Mouse (Mus musculus) 3T3-L1 (cell line): ENCODE results near the gene Hoxc10.

ENCODE experiments used
- DNase-seq: peaks from one replicate; pipeline ENCODE4 v3.0.0-alpha.2; 2015; ENCODE audit warnings: low read depth, low spot score

The Hoxc10 gene

DNA sequence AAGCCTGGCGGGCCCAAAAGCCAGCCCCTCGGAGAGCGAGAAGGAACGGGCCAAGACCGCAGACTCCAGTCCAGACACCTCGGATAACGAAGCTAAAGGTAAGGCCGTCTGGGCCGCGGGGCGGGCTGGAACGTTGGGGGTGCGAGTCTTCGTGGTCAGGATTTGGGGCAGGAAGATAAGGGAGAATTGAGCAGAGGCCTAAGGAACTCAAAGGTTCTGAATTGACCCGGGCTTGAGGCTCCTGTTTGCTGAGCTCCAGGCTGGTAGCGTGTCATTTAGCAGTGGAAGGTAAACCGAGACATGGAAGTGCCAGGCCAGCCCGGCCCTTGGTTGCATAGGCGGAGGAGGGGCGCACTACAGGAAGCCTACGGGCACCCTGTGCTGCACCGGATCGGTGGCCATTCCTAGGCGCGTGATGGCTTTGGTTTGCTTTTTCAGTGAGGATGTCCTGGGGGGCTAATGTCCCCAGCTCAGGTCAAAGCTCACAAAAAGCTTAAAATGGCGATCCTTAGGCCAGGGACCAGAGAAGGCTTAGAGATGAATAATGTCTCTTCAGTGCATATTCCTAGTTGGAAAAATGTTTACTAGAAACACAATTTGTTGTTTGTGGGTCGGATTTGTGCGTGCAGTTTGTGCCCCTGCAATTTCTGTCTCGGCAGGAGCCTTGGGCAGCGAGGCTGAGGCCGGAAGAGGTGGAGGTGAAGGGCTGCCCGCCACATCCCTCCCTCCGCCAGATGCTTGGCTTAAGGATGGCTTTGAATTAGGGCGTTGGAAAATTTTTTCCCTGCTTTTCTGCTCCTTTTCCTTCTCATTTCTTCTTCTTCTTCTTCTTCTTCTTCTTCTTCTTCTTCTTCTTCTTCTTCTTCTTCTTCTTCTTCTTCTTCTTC, 1.2 kb downstream of the Hoxc10 start:
- DNase-seq: no peak

- DNase-seq: no peak
Measured at GRCm38 (mm10) chr15:102969296-102969695, 2.7 kb downstream of the Hoxc10 start.

- DNase-seq: peak; percentile 85
Measured at GRCm38 (mm10) chr15:102970740-102971139, 4.1 kb downstream of the Hoxc10 start.

GRCm38 (mm10) chr15:102972254-102972653, 5.7 kb downstream of the Hoxc10 start:
- no peak for DNase-seq

DNA sequence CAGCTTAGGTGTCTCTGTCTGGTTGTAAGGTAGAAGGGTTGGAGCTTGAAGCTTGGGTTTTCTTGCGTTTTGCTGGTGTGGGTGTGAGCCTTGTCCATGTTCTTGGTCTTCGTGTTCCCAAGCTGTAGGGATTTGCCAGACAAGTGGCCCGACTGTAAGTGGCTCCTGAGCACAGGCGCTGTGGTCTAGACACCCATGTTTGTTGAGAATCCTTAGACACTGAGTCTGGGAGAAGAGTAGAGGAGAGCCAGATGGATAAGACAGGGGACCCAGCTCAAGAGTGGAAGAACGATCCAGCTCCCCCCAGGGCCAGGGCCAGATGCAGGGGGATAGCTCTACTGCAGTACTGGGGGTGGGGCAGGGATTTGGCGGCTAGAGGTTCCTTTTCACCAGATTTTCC, 6.2 kb downstream of the Hoxc10 start:
- no peak for DNase-seq

DNA sequence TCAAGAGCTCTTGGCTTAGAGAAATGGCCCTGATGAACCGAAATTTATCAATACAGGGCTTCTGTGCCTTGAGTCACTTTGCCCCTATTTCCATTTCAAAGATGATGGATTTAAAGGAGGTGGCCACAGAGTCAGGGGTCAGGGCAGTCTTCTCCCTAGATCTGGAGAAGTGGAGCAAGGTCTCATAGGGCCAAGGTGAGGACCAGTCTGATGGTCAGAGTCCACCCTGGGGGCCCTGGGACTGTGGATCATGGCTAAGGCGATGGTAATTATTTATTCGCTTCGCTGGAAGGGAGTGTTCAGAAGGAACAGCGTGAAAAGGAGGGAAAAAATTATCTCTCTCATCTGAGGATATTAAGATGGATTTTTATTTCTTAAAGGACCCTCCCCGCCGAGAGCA, 8.4 kb downstream of the Hoxc10 start:
- DNase-seq: no peak

DNA sequence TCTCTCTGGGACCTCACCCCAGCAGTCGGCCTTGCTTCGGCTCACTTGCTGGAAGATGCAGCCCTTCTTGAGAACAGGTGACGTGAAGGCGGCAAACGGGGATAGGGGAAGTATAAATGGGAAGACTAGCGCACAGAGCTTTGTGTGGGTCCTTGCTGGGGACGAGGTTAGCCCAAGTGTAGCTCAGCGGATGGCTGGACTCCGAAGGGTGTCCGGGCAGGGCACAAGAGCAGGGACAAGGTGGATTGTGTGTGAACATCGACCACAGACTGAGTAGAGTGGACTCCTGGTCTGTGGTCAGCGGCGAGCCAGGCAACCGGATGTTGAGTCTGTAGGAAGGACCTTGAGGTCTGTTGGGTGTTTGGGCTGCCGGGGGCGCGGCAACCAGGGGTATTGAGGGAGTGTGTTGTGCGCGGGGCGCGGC, 9.1 kb downstream of the Hoxc10 start:
- DNase-seq: no peak

- DNase-seq: no peak
Measured at GRCm38 (mm10) chr15:102976171-102976570, 9.6 kb downstream of the Hoxc10 start, which contains the start of gene Hoxc9. Hoxc9 (plus strand) TSS chr15:102976439.

- no peak for DNase-seq
Measured at GRCm38 (mm10) chr15:102976631-102977422, 10.2 kb downstream of the Hoxc10 start.

- DNase-seq: no peak
Measured at GRCm38 (mm10) chr15:102977423-102977974, 10.9 kb downstream of the Hoxc10 start.

GRCm38 (mm10) chr15:102978615-102979515, 12.3 kb downstream of the Hoxc10 start:
- DNase-seq: no peak

GRCm38 (mm10) chr15:102979936-102980335, 13.3 kb downstream of the Hoxc10 start:
- no peak for DNase-seq

- no peak for DNase-seq
Measured at GRCm38 (mm10) chr15:102980352-102980751, 13.8 kb downstream of the Hoxc10 start.

DNA sequence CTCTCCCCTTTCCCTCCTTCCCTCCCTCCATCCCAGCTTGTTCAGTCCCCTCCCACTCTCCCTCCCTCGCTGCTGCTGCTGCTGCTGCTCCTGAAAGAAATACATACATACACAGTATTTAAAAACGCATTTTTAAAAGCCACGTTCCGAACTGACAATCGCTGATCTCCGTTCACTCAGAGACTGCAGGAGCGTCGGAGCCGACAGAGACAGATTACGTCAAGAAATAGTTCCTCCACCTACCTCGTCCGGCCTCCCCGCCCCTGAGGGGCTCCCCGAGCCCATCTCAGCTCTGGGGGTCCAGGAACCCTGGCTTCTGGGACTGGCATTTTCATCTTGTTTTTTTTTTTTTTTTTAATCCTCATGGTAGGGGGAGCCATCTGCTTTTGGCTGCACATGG, 14.3 kb downstream of the Hoxc10 start:
- DNase-seq: no peak

- peak; percentile 36 for DNase-seq
Measured at GRCm38 (mm10) chr15:102981379-102982288, 15.0 kb downstream of the Hoxc10 start.

DNA sequence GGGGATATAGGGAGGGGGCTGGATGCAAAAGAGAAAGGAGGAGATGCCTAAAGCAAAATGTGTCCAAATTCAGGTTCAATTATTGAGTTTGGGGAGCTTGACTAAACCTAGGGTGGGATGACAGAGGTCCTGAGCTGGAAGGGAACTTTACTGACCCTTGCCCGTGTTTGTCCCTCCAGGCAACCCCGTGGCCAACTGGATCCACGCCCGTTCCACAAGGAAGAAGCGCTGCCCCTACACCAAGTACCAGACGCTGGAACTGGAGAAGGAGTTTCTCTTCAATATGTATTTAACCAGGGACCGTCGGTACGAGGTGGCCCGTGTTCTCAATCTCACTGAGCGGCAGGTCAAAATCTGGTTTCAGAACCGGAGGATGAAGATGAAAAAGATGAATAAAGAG, 17.1 kb downstream of the Hoxc10 start:
- DNase-seq: no peak

DNA sequence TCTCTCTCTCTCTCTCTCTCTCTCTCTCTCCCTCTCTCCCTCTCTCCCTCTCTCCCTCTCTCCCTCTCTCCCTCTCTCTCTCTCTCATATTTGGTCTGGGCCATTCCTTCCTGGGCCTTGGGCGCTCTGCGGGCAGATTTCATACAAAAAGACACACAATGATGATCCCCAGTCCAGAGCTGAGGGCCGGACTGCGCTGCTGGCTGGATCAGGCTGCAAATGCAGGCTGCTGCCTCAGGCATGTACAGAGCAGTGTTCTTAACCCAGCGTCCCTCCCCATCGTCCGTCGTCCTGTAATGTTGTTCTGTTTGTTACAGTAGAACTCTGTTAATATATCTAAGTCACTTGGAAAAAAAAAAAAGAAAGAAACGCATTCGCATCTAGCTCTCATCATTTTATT, 17.9 kb downstream of the Hoxc10 start:
- no peak for DNase-seq

DNA sequence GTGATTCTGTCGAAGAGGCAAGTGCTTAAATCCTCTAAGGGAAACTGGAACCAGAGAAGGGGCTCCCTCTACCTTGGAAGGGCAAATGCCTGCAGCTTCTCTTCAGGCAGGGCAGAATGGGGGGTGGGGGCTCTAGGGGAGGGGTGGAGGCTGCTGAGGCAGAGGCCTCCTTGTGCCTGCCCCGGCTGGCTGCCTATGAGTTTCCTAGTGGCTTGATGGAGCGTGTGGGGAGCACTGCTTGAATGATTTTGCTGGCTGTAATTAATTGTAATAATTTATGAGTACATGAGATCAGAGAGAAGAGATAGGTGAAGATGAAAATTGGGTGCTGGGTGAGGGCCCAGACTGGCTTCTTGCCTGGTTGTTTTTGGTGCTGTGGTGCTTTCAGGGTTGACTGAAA, 18.3 kb downstream of the Hoxc10 start:
- DNase-seq: no peak

DNA sequence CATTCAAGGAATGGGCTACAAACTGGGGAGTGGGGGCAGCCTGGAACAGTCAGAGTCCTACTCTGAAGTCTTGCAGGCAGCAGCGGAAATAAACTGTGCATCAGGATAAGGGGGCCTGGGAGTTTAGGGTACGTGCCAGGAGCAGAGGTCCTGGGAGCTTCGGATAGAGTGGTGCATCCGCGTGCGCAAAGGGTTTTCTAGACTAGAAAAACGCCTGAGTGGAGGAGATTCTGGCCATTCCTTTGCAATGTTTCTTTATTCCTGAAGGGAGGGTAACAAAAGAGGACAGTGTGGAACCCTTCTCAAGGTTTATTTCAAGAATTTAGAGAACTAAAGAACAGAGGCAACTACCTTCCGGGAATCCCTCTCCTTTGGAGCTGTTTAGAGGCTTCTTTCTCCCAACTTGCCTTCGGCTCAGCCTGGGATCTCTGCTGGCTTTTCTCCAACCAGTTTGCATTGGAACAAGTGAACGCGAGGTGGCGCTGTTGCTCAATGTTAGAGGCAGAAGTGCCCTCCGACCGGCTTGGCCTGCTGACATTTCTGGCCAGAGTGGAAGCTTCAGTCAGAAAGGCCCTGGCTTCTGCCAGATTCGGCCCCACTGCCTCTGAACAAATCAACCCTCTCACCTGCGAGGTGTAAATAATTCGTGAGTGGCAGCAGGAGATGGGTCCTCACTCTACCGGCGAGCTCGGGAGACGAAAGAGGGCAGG, 20.7 kb downstream of the Hoxc10 start:
- peak; percentile 97 for DNase-seq

DNA sequence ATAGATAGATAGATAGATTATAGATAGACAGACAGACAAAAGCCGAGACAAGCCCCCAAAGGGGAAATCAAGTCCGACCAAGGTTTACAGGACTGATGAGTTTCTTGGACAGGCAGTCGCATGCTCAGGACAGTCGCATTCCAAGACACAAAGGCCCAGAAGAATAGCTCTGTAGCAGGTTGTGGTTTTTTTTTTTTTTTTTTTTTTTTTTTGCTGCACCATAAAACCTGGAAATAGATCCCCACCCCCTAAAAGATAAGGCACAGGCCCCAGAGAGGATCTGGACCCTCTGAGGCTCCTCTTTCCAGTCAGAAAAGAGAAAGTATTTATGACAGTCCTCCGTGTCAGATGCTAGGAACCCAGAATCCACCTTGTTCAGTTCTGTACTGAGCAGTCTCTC, 21.5 kb downstream of the Hoxc10 start:
- DNase-seq: no peak
